Mouse (Mus musculus): ENCODE results near the gene Setd5.

The Setd5 gene

GRCm38 (mm10) chr6:113109956-113110355 lies 32.8 kb downstream of the Setd5 start:
- in situ Hi-C loops (cut with MboI; ENCODE audit: low sequenced_read_pairs) = no loop called here

GRCm38 (mm10) chr6:113120806-113121205 lies 43.6 kb downstream of the Setd5 start:
- in situ Hi-C loops (cut with MboI; ENCODE audit: low sequenced_read_pairs) = no loop called here

GRCm38 (mm10) chr6:113133360-113133759 lies 56.2 kb downstream of the Setd5 start:
- in situ Hi-C loops (cut with MboI; ENCODE audit: low sequenced_read_pairs) = no loop called here

- in situ Hi-C loops (cut with MboI; ENCODE audit: low sequenced_read_pairs) = no loop called here
These were observed 64.4 kb downstream of the Setd5 start for GRCm38 (mm10) chr6:113141389-113142094.

GRCm38 (mm10) chr6:113144764-113145163 lies 67.6 kb downstream of the Setd5 start:
- in situ Hi-C loops (cut with MboI; ENCODE audit: low sequenced_read_pairs) = no loop called here

- in situ Hi-C loops (cut with MboI; ENCODE audit: low sequenced_read_pairs) = no loop called here
These were observed 68.1 kb downstream of the Setd5 start for GRCm38 (mm10) chr6:113145249-113145648.

- in situ Hi-C loops (cut with MboI; ENCODE audit: low sequenced_read_pairs) = no loop called here
These were observed 76.9 kb downstream of the Setd5 start for GRCm38 (mm10) chr6:113154071-113154470.

GRCm38 (mm10) chr6:113154886-113155285 lies 77.7 kb downstream of the Setd5 start:
- in situ Hi-C loops (cut with MboI; ENCODE audit: low sequenced_read_pairs) = no loop called here

GRCm38 (mm10) chr6:113156064-113156463 lies 78.9 kb downstream of the Setd5 start:
- in situ Hi-C loops (cut with MboI; ENCODE audit: low sequenced_read_pairs) = no loop called here

- in situ Hi-C loops (cut with MboI; ENCODE audit: low sequenced_read_pairs) = loop anchor here (10.0 kb wide), 1 partner anchor 155 kb away; no protein-coding TSS in a partner anchor
These were observed 82.9 kb downstream of the Setd5 start for GRCm38 (mm10) chr6:113160106-113160505.

GRCm38 (mm10) chr6:113161982-113162381 lies 84.8 kb downstream of the Setd5 start:
- in situ Hi-C loops (cut with MboI; ENCODE audit: low sequenced_read_pairs) = loop anchor here (10.0 kb wide), 1 partner anchor 153 kb away; no protein-coding TSS in a partner anchor

- in situ Hi-C loops (cut with MboI; ENCODE audit: low sequenced_read_pairs) = loop anchor here (10.0 kb wide), 1 partner anchor 151 kb away; no protein-coding TSS in a partner anchor
These were observed 86.3 kb downstream of the Setd5 start for GRCm38 (mm10) chr6:113163513-113163912.

GRCm38 (mm10) chr6:113166661-113167251 lies 89.6 kb downstream of the Setd5 start:
- in situ Hi-C loops (cut with MboI; ENCODE audit: low sequenced_read_pairs) = loop anchor here (10.0 kb wide), 1 partner anchor 148 kb away; no protein-coding TSS in a partner anchor

GRCm38 (mm10) chr6:113168316-113168975 lies 91.3 kb downstream of the Setd5 start:
- in situ Hi-C loops (cut with MboI; ENCODE audit: low sequenced_read_pairs) = loop anchor here (10.0 kb wide), 1 partner anchor 146 kb away; no protein-coding TSS in a partner anchor

- in situ Hi-C loops (cut with MboI; ENCODE audit: low sequenced_read_pairs) = loop anchor here (10.0 kb wide), 1 partner anchor 145 kb away; no protein-coding TSS in a partner anchor
These were observed 92.7 kb downstream of the Setd5 start for GRCm38 (mm10) chr6:113169852-113170251.

GRCm38 (mm10) chr6:113170651-113171050 lies 93.5 kb downstream of the Setd5 start:
- in situ Hi-C loops (cut with MboI; ENCODE audit: low sequenced_read_pairs) = no loop called here

GRCm38 (mm10) chr6:113172011-113172410 lies 94.8 kb downstream of the Setd5 start:
- in situ Hi-C loops (cut with MboI; ENCODE audit: low sequenced_read_pairs) = no loop called here

- in situ Hi-C loops (cut with MboI; ENCODE audit: low sequenced_read_pairs) = no loop called here
These were observed 95.4 kb downstream of the Setd5 start for GRCm38 (mm10) chr6:113172568-113172967.

GRCm38 (mm10) chr6:113175469-113175868 lies 98.3 kb downstream of the Setd5 start:
- in situ Hi-C loops (cut with MboI; ENCODE audit: low sequenced_read_pairs) = no loop called here

GRCm38 (mm10) chr6:113176613-113177012 lies 99.4 kb downstream of the Setd5 start:
- in situ Hi-C loops (cut with MboI; ENCODE audit: low sequenced_read_pairs) = no loop called here
